Mouse (Mus musculus) hindbrain, embryonic 11.5 days (tissue): ENCODE measurements around the gene Trim11. TPM values are rescaled to one million over a fixed set of nuclear protein-coding genes. Genes with fewer than 3 reads are reported as not detected.
A peak's percentile ranks its signal among the peaks of the same experiment; 100 is the strongest.
"Not testable (repeated sequence)": the region's sequence is repeated elsewhere in the genome, so short reads cannot be mapped to it uniquely, and the experiment has no call there.

Source experiments
- ATAC-seq: fragments of 200-750 bp; cut with Nextera tagmentation; 2 replicates; pipeline ENCODE4 v1.8.0; 2017; ENCODE audit warnings: mild to moderate bottlenecking, moderate TSS enrichment, moderate library complexity; ENCODE audit not compliant: low FRiP score
- DNase-seq: peaks from one replicate; pipeline ENCODE4 v3.0.0-alpha.2; 2015; ENCODE audit warnings: low spot score
- H3K27ac ChIP-seq: fragments of 300-500 bp; sonication (generic); 2 replicates; pipeline ENCODE4 v1.5.1; 2014; ENCODE audit warnings: mild to moderate bottlenecking, low read depth, low read length
- H3K27me3 ChIP-seq: fragments of 300-500 bp; sonication (generic); 2 replicates; pipeline ENCODE4 v1.6.1; 2014; ENCODE audit warnings: mild to moderate bottlenecking, low read length, moderate library complexity, mixed read lengths; ENCODE audit not compliant: control insufficient read depth, insufficient read depth
- H3K36me3 ChIP-seq: fragments of 300-500 bp; sonication (generic); 2 replicates; pipeline ENCODE4 v1.6.1; 2014; ENCODE audit warnings: mild to moderate bottlenecking, low read length, moderate library complexity, mixed read lengths; ENCODE audit not compliant: control insufficient read depth, insufficient read depth
- H3K4me1 ChIP-seq: fragments of 300-500 bp; sonication (generic); replicated peaks from 2 replicates; pipeline ENCODE4 v1.6.1; 2014; ENCODE audit warnings: low read length, mixed read lengths; ENCODE audit not compliant: control insufficient read depth, insufficient read depth
- H3K4me2 ChIP-seq: fragments of 300-500 bp; sonication (generic); replicated peaks from 2 replicates; pipeline ENCODE4 v1.6.1; 2014; ENCODE audit warnings: mild to moderate bottlenecking, low read depth, low read length
- H3K4me3 ChIP-seq: fragments of 300-500 bp; sonication (generic); 2 replicates; pipeline ENCODE4 v1.5.1; 2014; ENCODE audit warnings: low read depth, low read length
- H3K9ac ChIP-seq: fragments of 300-500 bp; sonication (generic); 2 replicates; pipeline ENCODE4 v1.6.1; 2014; ENCODE audit warnings: low read depth, low read length
- H3K9me3 ChIP-seq: fragments of 300-500 bp; sonication (generic); 2 replicates; pipeline ENCODE4 v1.6.1; 2016; ENCODE audit warnings: low read length; ENCODE audit not compliant: control insufficient read depth
- WGBS: fragments of 180-500 bp; shearing (Covaris S2); extraction: QIAGEN DNeasy Blood & Tissue Kit; methylation state at CpG from one replicate; pipeline ENCODE4 v1.1.7; 2014; 5-methylcytosine and 5-hydroxymethylcytosine counted together
- polyA plus RNA-seq: library from polyadenylated mRNA; unstranded; fragments of >200 nt; fragmentation: Nextera tagmentation; extraction: Ambion mirVana; gene quantifications from 2 replicates; pipeline ENCODE4 v1.2.1, GENCODE M21; 2014

The Trim11 gene
- polyA plus RNA-seq, 1 experiment from 2014 or later, result 18.2 TPM

DNA sequence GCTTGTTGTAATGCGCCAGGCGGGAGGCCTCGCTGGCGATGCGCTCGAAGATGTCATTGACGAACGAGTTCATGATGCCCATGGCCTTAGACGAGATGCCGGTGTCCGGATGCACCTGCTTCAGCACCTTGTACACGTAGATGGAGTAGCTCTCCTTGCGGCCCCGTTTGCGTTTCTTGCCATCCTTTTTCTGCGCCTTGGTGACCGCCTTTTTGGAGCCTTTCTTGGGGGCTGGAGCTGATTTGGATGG is 23.8 kb upstream of the Trim11 start:
- peak overlapping the region; percentile 96 for H3K4me2 ChIP-seq
- not testable (repeated sequence) for H3K27me3 ChIP-seq, H3K36me3 ChIP-seq, DNase-seq, H3K9me3 ChIP-seq, H3K4me1 ChIP-seq, ATAC-seq
- H3K9ac ChIP-seq, result peak overlapping the region; percentile 84
- WGBS, result 0% methylated on average over 14 of the region's 17 CpGs
- H3K4me3 ChIP-seq, result peak overlapping the region; percentile 67
- peak overlapping the region; percentile 99 for H3K27ac ChIP-seq

DNA sequence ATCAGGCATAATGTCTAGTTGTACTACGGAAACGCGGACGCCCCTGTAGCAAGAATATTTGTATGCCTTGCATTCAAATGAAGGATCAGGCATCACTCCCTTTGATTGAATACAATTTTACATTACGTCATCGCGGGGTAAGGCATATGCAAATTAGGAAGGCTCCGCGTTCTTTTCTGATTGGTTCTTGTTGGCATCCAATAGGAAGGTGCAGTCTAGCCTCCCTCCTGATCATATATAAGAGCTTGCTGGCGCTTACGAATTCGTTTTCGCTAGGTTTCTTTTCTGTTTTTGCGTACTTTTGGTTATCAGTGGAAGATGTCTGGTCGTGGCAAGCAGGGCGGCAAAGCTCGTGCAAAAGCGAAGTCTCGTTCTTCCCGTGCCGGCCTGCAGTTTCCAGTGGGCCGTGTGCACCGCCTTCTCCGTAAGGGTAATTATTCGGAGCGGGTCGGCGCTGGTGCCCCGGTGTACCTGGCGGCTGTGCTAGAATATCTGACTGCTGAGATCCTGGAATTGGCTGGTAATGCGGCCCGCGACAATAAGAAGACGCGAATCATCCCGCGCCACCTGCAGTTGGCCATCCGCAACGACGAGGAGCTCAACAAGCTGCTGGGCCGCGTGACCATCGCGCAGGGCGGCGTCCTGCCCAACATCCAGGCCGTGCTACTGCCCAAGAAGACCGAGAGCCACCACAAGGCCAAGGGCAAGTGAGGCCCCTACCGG is 23.3 kb upstream of the Trim11 start, which contains the start of the genes Hist3h2a and Trim17:
Gene Hist3h2a, plus strand, starts transcription at position 266 of the 723 bp plus-strand sequence.
Gene Trim17, plus strand, starts transcription at position 266 of the 723 bp plus-strand sequence.
- Histone ChIP-seq H3K9me3 (no peaks in the 10 kb centered on the region), H3K27ac (peak within 1 kb of the TSS; percentile 99), H3K36me3 (no peaks in the 10 kb centered on the region), H3K4me1 (peaks cover 5% of the 10 kb centered on the region), H3K9ac (peak within 1 kb of the TSS; percentile 84), H3K4me3 (peak within 1 kb of the TSS; percentile 67), H3K4me2 (peak within 1 kb of the TSS; percentile 96), H3K27me3 (no peaks in the 10 kb centered on the region)
- WGBS, result under 1% methylated on average over 49 of the region's 49 CpGs
- peak; percentile 89 for DNase-seq
- peak; percentile 92 for ATAC-seq

DNA sequence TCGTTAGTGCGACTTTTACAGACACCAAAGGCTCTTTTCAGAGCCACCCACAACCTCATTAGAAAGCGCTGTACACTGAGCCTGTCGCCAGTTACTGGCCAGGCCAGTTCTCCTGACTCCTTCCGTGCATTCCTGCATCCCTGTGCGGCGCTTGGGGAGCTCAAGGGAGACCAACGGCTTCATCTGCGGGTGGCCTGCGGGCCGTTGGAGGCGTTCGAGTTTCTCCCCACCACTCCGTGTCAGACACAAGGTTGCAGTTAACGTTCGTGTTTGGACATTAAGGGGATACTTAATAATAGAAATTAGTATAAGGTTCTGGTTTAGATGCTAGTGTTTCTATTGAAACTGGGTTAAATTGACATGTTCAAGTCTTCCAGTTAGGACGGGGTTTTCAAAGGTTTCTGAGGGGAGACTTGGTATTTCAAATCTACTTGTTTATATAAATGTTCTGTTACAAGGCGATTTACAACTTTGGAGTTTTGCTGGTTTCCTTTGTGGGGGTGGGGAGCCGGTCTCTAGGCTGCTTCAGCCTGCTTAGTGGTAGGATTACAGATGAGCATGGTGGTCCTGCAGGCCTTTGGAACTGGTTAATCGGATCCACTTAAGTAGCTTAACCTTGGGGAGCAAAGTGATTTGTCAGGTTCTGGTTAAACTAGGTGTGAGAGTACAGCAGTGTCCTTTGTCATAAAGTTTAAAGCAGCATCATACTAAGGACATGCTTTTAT is 22.6 kb upstream of the Trim11 start:
- peak; percentile 57 for DNase-seq

DNA sequence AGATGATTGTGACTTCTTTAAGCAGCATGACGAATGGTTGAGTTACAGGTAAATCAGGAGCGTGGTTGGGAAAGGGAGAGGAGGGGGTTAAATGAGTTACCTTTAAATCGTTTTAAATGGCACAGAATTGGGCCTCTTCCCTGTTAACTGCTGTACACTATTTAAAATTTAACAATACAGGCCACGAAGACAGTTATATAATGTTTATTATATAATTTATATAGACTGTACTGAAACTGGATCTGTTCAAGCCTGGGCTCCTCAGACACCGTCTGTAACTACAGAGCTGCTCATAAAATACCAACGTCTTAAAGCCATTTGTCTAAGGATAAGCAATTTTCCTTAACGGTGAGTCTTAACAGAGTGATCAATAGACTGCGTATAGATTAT is 22.0 kb upstream of the Trim11 start:
- H3K4me2 ChIP-seq, result peak overlapping the region; percentile 81
- no peaks in the 10 kb centered on the region for H3K27me3 ChIP-seq
- H3K4me1 ChIP-seq, result peaks cover 5% of the 10 kb centered on the region
- H3K9me3 ChIP-seq, result no peaks in the 10 kb centered on the region
- H3K4me3 ChIP-seq, result peak overlapping the region; percentile 67
- peak overlapping the region; percentile 76 for H3K9ac ChIP-seq
- no peak for ATAC-seq
- 0 out of 2 replicates have a peak overlapping the region, but pooled peaks have one; percentile 99 for H3K27ac ChIP-seq
- no peaks in the 10 kb centered on the region for H3K36me3 ChIP-seq
- WGBS, result 46% methylated on average over 8 of the region's 8 CpGs
- peak; percentile 10 for DNase-seq

More for the DNA sequence above, 22.6 kb upstream of the Trim11 start:
- Histone ChIP-seq H3K9me3 (no peaks in the 10 kb centered on the region), H3K27me3 (no peaks in the 10 kb centered on the region), H3K4me3 (peak overlapping the region; percentile 67), H3K27ac (peak overlapping the region; percentile 99), H3K4me1 (peaks cover 5% of the 10 kb centered on the region), H3K36me3 (no peaks in the 10 kb centered on the region), H3K9ac (peak overlapping the region; percentile 76), H3K4me2 (peak overlapping the region; percentile 81)
- no peak; the same call in 1 of the 2 replicates for ATAC-seq
- under 1% methylated on average over 20 of the region's 20 CpGs for WGBS

DNA sequence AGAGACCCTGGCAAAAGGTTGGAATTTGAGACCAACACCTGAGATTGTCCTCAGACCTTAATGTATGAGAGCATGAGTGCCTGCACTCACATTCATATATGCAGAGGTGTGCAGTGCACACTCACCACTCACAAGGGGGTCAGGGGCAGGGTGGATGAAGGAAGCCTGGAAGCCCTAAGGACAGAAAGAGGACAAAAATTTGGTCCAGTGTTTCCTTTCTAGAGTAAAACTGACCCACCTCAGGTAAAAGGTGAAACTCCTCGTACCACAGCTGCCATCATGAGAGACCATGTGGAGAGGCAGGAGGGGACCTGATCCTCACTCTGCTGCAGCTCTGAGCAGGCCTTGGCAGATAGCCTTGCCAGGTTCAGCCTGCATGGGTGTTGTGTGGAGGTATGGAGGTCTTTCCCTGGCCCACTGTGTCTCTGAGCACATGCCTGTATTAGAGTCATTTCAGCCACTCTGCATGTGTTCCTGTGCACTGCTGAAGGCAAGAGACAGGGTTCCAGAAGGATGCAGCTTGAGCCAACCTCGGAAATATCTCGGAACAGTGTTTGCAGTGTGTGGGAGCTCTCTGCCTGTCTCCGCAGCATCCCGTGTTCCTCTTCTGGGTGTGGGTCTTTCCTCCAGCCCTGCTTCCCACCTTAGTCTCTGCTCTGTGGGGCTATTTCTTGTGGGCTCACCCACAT is 20.5 kb upstream of the Trim11 start:
- WGBS, result 94% methylated on average over 5 of the region's 5 CpGs
- ATAC-seq (no peak), DNase-seq (no peak)
- Histone ChIP-seq H3K4me2 (peak overlapping the region; percentile 81), H3K27ac (no peak overlapping the region), H3K36me3 (no peaks in the 10 kb centered on the region), H3K9me3 (no peaks in the 10 kb centered on the region), H3K9ac (peak overlapping the region; percentile 11; the same call in 1 of the 2 replicates), H3K4me3 (0 out of 2 replicates have a peak overlapping the region, but pooled peaks have one; percentile 10), H3K4me1 (peaks cover 5% of the 10 kb centered on the region), H3K27me3 (peaks cover 6% of the 10 kb centered on the region)

DNA sequence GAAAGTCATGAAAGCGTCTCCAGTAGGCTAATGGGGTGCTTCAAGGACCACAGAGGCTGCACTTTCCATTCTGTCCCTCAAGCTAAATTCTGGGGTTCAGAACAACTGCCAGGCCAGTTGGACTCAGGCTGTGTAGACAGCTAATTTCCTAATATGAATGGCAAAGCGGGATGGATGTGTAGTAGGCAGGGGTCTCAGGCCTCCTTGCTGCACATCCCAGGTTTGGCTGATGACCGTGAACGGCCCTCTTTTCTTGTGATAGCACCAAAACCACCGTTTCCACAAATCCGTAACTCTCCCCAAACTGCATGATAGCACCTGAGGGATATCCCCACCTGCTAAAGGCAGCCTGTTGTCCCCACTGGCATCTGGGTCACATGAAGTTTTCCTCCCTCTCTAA is 19.4 kb upstream of the Trim11 start:
- DNase-seq, result no peak
- no peaks in the 10 kb centered on the region for H3K9me3 ChIP-seq
- 86% methylated on average over 6 of the region's 6 CpGs for WGBS
- no peak overlapping the region for H3K9ac ChIP-seq
- no peak overlapping the region for H3K27ac ChIP-seq
- peaks cover 6% of the 10 kb centered on the region for H3K27me3 ChIP-seq
- no peak overlapping the region for H3K4me3 ChIP-seq
- H3K36me3 ChIP-seq, result no peaks in the 10 kb centered on the region
- no peak overlapping the region for H3K4me2 ChIP-seq
- ATAC-seq, result no peak
- peaks cover 6% of the 10 kb centered on the region for H3K4me1 ChIP-seq

DNA sequence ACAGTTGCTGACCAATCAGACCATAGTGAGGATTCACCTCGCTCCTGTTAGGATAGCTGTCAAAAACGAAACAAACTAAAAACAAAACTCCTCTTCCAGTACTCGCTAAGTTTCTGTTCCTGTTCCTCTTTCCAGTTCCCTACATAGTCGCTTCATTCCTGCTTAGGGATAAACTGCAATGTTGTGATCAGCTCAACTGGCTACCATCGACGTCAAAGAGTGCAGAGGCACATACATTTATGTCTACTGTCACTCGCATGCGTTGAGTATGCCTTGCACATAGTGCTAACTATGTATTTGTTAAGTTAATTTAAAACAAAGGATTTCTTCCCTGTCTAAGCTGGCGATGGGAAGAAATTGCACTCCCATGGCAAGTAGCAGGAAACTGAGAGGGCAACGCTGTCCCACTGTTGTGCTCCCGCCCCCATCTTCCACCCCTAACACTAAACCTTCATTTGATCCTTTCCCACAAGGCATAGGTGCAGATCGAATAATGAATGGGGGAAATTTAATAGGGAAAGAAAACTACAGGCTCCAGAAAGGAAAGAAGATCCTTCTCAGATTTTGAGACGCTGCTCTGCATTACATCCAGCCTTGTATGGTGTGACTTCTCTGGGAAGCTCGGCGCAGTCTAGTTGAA is 18.6 kb upstream of the Trim11 start:
- Histone ChIP-seq H3K27me3 (peaks cover 6% of the 10 kb centered on the region), H3K36me3 (no peaks in the 10 kb centered on the region), H3K9ac (0 out of 2 replicates have a peak overlapping the region, but pooled peaks have one; percentile 12), H3K9me3 (no peaks in the 10 kb centered on the region), H3K4me3 (peak overlapping the region; percentile 37), H3K4me1 (peaks cover 7% of the 10 kb centered on the region), H3K27ac (no peak overlapping the region), H3K4me2 (peak overlapping the region; percentile 46)
- DNase-seq (no peak), ATAC-seq (no peak)
- WGBS, result 44% methylated on average over 15 of the region's 15 CpGs

DNA sequence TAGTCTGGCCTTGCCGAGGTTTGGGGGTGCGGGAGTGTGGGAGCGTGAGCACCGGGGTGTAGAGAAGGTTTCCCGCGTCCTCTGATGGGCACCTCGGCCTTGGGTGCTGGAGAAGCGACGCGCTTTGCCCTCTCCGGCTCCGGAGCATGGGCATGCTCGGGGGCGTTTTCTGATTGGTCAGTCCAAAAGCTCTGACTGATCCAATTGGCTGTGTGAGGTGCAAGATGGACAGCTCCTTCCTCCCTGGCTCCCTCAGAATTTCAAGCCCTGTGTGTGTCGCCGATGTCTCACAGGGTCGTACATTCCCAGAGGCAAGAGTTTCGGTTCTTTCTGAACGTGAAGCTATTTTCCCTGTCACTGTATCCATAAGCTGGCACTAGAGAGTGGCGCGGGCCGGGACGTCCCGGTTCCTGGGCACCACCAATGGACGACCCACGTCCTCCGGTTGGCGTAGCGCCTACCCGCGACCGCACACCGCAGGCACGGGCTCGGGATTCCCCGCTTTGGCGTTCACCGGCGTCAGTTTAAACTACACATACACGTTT is 17.9 kb upstream of the Trim11 start:
- peaks cover 7% of the 10 kb centered on the region for H3K4me1 ChIP-seq
- peak; percentile 84 for ATAC-seq
- peak overlapping the region; percentile 46 for H3K4me2 ChIP-seq
- H3K36me3 ChIP-seq, result no peaks in the 10 kb centered on the region
- H3K9ac ChIP-seq, result peak overlapping the region; percentile 48
- 2% methylated on average over 40 of the region's 40 CpGs for WGBS
- no peaks in the 10 kb centered on the region for H3K9me3 ChIP-seq
- DNase-seq, result peak; percentile 82
- peaks cover 6% of the 10 kb centered on the region for H3K27me3 ChIP-seq
- peak overlapping the region; percentile 44; the same call in 1 of the 2 replicates for H3K27ac ChIP-seq
- peak overlapping the region; percentile 37 for H3K4me3 ChIP-seq
